Mouse (Mus musculus) kidney, embryonic 16.5 days (tissue): ENCODE measurements around the gene Rpe. TPM values are rescaled to one million over a fixed set of nuclear protein-coding genes. Genes with fewer than 3 reads are reported as not detected.
A peak's percentile ranks its signal among the peaks of the same experiment; 100 is the strongest.
"Not testable (repeated sequence)": the region's sequence is repeated elsewhere in the genome, so short reads cannot be mapped to it uniquely, and the experiment has no call there.

Source experiments
- ATAC-seq: fragments of 200-750 bp; cut with Nextera tagmentation; 2 replicates; pipeline ENCODE4 v1.8.0; 2017; ENCODE audit warnings: moderate TSS enrichment; ENCODE audit not compliant: low FRiP score, low TSS enrichment
- H3K27ac ChIP-seq: fragments of 300-500 bp; sonication (generic); 2 replicates; pipeline ENCODE4 v1.5.1; 2014; ENCODE audit warnings: low read length
- H3K27me3 ChIP-seq: fragments of 300-500 bp; sonication (generic); 2 replicates; pipeline ENCODE4 v1.6.1; 2014; ENCODE audit warnings: low read length, control low read depth, mixed read lengths; ENCODE audit not compliant: insufficient read depth
- H3K36me3 ChIP-seq: fragments of 300-500 bp; sonication (generic); 2 replicates; pipeline ENCODE4 v1.6.1; 2014; ENCODE audit warnings: low read length, control low read depth, mixed read lengths; ENCODE audit not compliant: insufficient read depth
- H3K4me1 ChIP-seq: fragments of 300-500 bp; sonication (generic); 2 replicates; pipeline ENCODE4 v1.6.1; 2014; ENCODE audit warnings: low read length, control low read depth, mixed read lengths; ENCODE audit not compliant: insufficient read depth
- H3K4me2 ChIP-seq: fragments of 300-500 bp; sonication (generic); replicated peaks from 2 replicates; pipeline ENCODE4 v1.6.1; 2014; ENCODE audit warnings: low read depth, low read length
- H3K4me3 ChIP-seq: fragments of 300-500 bp; sonication (generic); 2 replicates; pipeline ENCODE4 v1.5.1; 2014; ENCODE audit warnings: mild to moderate bottlenecking, low read length
- H3K9ac ChIP-seq: fragments of 300-500 bp; sonication (generic); replicated peaks from 2 replicates; pipeline ENCODE4 v1.6.1; 2014; ENCODE audit warnings: low read length
- H3K9me3 ChIP-seq: fragments of 300-500 bp; sonication (generic); 2 replicates; pipeline ENCODE4 v1.6.1; 2016; ENCODE audit warnings: low read length, control low read depth
- WGBS: fragments of 180-500 bp; shearing (Covaris S2); extraction: QIAGEN DNeasy Blood & Tissue Kit; methylation state at CpG from one replicate; pipeline ENCODE4 v1.1.7; 2014; 5-methylcytosine and 5-hydroxymethylcytosine counted together
- polyA plus RNA-seq: library from polyadenylated mRNA; unstranded; fragments of >200 nt; fragmentation: Nextera tagmentation; extraction: Ambion mirVana; gene quantifications from 2 replicates; pipeline ENCODE4 v1.2.1, GENCODE M21; 2015

Gene Rpe
- polyA plus RNA-seq, 1 experiment from 2014 or later = 45.4 TPM

- WGBS = 81% methylated on average over 8 of the region's 8 CpGs
- Histone ChIP-seq H3K4me1 (no peaks in the 10 kb centered on the region), H3K36me3 (no peaks in the 10 kb centered on the region), H3K27ac (no peak overlapping the region), H3K9ac (no peak overlapping the region), H3K4me3 (no peak overlapping the region), H3K9me3 (no peaks in the 10 kb centered on the region), H3K4me2 (no peak overlapping the region), H3K27me3 (no peaks in the 10 kb centered on the region)
- ATAC-seq = no peak
These were observed 7.7 kb upstream of the Rpe start for GRCm38 (mm10) chr1:66692780-66693392.

GRCm38 (mm10) chr1:66694266-66694665 is 6.4 kb upstream of the Rpe start:
- no peaks in the 10 kb centered on the region for H3K9me3 ChIP-seq
- ATAC-seq = no peak
- no peaks in the 10 kb centered on the region for H3K27me3 ChIP-seq

DNA sequence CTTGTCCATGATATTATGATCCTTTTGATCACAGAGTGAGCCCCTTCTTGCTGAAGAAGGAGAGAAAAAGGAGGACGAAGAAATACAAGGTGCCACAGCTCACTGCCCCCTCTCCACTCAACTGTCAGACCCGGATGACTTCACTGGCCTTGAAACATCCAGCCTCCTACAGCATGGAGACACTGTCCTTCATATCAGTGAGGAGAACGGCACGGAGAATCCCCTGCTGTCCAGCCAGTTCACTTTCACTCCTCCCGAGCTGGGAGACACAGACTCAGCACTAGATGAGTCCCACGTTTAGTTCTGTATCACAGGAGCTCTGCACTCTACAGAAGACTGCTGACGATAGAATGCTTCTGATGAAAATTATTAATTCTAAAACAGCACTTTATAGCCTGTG is 5.3 kb upstream of the Rpe start:
- Histone ChIP-seq H3K27ac (no peak overlapping the region), H3K4me2 (no peak overlapping the region), H3K27me3 (no peaks in the 10 kb centered on the region), H3K9ac (no peak overlapping the region), H3K4me1 (0 out of 2 replicates have a peak, but pooled peaks cover 3% of the 10 kb centered on the region), H3K9me3 (no peaks in the 10 kb centered on the region), H3K36me3 (no peaks in the 10 kb centered on the region), H3K4me3 (no peak overlapping the region)
- no peak for ATAC-seq
- 64% methylated on average over 7 of the region's 7 CpGs for WGBS

More at GRCm38 (mm10) chr1:66694266-66694665, 6.4 kb upstream of the Rpe start:
- no peaks in the 10 kb centered on the region for H3K36me3 ChIP-seq
- no peaks in the 10 kb centered on the region for H3K4me1 ChIP-seq
- H3K27ac ChIP-seq = no peak overlapping the region
- no peak overlapping the region for H3K4me2 ChIP-seq
- 71% methylated on average over 5 of the region's 5 CpGs for WGBS
- H3K4me3 ChIP-seq = no peak overlapping the region
- no peak overlapping the region for H3K9ac ChIP-seq

DNA sequence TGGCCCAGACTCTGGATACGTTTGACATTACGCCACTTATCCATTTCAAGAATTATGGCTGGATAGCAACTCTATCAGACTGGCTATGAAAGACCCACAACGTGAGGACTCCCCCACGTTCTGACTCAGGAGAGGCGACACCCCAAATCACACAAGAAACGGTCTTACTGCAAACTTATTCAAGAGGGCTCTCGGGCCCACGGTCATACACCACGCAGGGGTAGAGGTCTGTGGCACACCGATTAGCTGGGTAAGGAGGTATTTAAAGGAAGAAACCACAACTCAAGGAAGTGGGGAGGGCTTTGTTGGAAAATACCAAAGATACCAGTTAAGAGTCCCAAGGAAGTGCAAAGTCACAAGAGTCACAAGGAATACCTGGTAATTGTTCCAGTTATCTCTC is 1.0 kb upstream of the Rpe start:
- not testable (repeated sequence) for H3K9ac ChIP-seq, H3K36me3 ChIP-seq, H3K27ac ChIP-seq, H3K9me3 ChIP-seq, ATAC-seq, H3K4me3 ChIP-seq, H3K27me3 ChIP-seq, H3K4me2 ChIP-seq
- WGBS = 86% methylated on average over 10 of the region's 10 CpGs
- peaks cover 16% of the 10 kb centered on the region for H3K4me1 ChIP-seq

- ATAC-seq = peak; percentile 53; the same call in 1 of the 2 replicates
- WGBS = 46% methylated on average over 5 of the region's 5 CpGs
These were observed 410 bp upstream of the Rpe start for GRCm38 (mm10) chr1:66700149-66700692.

DNA sequence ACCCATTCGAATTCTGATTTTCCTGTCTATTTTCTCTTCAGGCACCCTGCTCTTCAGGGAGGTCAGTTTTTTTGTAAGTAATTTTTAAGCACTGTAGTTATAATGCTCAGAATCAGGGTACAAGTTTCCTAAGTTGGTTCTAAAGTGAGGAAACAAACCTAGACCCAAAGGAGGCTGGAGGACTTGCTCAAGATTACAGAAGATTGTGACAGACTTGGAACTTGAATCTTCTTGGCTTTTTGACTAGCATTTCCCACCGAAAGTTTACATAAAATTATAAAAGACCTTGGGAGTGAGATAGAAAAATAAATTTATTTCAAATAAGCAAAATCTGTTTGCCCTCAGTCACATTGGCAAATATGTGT is 927 bp downstream of the Rpe start:
- Histone ChIP-seq H3K4me2 (peak overlapping the region; percentile 71), H3K4me1 (peaks cover 16% of the 10 kb centered on the region), H3K27me3 (no peaks in the 10 kb centered on the region), H3K27ac (no peak overlapping the region; the same call in 1 of the 2 replicates), H3K36me3 (peaks cover 3% of the 10 kb centered on the region; the same call in 1 of the 2 replicates), H3K9me3 (no peaks in the 10 kb centered on the region), H3K9ac (peak overlapping the region; percentile 87), H3K4me3 (peak overlapping the region; percentile 93)
- ATAC-seq = no peak
- WGBS = 27% methylated on average over 2 of the region's 2 CpGs

More at GRCm38 (mm10) chr1:66700149-66700692, 410 bp upstream of the Rpe start:
- Histone ChIP-seq H3K36me3 (no peaks in the 10 kb centered on the region), H3K27me3 (no peaks in the 10 kb centered on the region), H3K9me3 (no peaks in the 10 kb centered on the region), H3K9ac (no peak overlapping the region; the same call in 1 of the 2 replicates), H3K4me3 (peak overlapping the region; percentile 93), H3K27ac (no peak overlapping the region), H3K4me1 (peaks cover 16% of the 10 kb centered on the region), H3K4me2 (peak overlapping the region; percentile 71)

DNA sequence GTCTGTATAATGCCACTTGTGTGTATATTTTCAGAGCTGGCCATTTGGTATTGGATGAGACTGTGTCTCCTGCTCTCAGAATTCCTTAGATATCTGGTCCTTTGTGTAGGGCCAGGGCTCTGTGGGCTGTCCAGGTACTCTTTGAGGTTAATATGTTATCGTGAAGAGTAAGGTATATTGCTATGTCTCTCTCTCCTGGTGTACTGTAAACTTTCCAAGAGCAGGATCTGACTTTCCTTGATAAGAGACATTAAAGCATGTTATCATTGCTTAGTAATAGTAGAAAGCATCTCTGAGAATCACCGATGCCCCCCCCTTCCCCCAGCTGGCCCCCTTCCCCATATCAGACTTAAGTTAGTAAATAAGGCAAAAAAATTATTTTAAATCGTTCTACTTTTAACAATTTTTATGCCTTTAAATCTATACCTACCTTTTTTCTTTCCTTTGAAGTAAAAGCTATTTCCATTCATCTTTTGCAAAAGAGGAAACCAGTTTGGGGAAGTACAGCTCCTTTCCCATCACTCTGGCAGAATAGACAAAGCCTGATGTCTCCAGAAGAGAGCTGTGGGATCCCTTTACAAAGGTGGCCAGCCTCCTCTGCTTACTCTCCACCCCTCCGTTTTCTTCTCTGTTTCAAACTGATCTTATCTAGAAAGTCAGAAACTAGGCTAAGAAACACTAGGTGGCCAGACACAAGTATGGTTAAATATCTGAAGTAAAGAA is 2.2 kb downstream of the Rpe start:
- H3K36me3 ChIP-seq = peaks cover 11% of the 10 kb centered on the region; the same call in 1 of the 2 replicates
- peaks cover 16% of the 10 kb centered on the region for H3K4me1 ChIP-seq
- H3K9ac ChIP-seq = no peak overlapping the region
- no peak overlapping the region for H3K4me3 ChIP-seq
- H3K27me3 ChIP-seq = no peaks in the 10 kb centered on the region
- H3K27ac ChIP-seq = no peak overlapping the region
- no peak for ATAC-seq
- no peak overlapping the region for H3K4me2 ChIP-seq
- 86% methylated on average over 4 of the region's 4 CpGs for WGBS
- no peaks in the 10 kb centered on the region for H3K9me3 ChIP-seq

DNA sequence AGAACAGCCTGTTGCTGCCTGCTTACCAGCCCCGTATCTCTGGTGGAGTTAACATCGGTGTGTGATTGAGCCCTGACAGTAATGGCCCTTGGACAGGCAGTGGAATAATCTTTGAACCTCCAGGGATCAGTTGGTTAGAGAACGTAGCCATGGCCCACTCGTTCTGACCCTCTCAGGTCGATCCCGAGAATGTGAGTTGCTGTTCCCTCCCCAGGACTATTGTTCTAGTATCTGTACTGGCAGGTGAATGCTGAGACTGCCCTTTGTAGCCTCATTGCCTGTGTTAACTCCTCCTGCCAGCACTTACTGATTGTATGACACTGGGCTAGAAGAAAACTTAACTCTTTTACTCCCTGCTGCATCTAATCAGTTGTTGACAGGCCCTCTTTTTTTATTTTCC is 3.9 kb downstream of the Rpe start:
- H3K9ac ChIP-seq = no peak overlapping the region
- peaks cover 16% of the 10 kb centered on the region for H3K4me1 ChIP-seq
- H3K4me2 ChIP-seq = no peak overlapping the region
- H3K27me3 ChIP-seq = no peaks in the 10 kb centered on the region
- no peak overlapping the region for H3K27ac ChIP-seq
- peaks cover 11% of the 10 kb centered on the region; the same call in 1 of the 2 replicates for H3K36me3 ChIP-seq
- H3K9me3 ChIP-seq = no peaks in the 10 kb centered on the region
- ATAC-seq = no peak
- 45% methylated on average over 6 of the region's 6 CpGs for WGBS
- no peak overlapping the region for H3K4me3 ChIP-seq

DNA sequence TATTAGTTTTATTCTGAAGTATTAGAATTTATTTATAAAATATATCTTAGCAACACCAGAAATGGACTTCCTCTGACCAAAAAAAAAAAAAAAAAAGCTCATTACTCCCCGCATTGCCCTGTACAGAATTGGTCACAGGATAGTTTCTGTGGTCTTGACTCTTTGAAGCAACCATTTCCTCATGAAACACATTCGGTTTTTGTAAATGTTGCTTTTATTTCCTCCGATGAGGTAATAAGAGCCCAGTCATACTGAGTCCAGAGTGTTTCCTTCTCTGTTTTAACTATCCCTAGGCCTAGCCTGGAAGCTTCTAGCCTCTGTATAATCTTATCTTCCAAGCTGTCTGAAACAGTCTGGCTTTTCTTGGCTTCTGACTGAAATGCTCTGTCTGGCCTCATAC is 12.2 kb downstream of the Rpe start:
- H3K27me3 ChIP-seq = no peaks in the 10 kb centered on the region
- no peak for ATAC-seq
- 94% methylated on average over 3 of the region's 3 CpGs for WGBS

DNA sequence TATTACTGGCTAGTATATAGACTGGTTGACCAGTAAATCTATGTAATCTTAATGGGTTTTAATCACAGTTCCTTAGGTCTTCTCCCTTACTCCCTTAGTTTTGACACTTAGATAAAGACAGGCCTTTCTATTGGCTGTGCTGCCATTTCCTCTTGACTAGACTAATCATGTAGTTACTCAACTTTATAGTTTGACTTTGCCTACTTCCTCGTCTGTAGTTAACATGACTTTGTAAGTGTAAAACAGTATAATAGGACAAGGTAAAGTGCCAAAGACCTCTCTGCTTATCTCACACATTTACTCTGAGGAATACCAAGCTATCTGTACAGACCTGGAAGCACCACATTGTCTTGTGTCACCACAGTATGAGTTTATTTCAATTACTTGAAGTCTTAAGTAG is 29.9 kb downstream of the Rpe start:
- H3K36me3 ChIP-seq = peaks cover 17% of the 10 kb centered on the region
- no peak overlapping the region for H3K9ac ChIP-seq
- no peak overlapping the region for H3K4me2 ChIP-seq
- no peaks in the 10 kb centered on the region for H3K27me3 ChIP-seq
- no peaks in the 10 kb centered on the region for H3K9me3 ChIP-seq
- no peak overlapping the region for H3K27ac ChIP-seq
- no peaks in the 10 kb centered on the region for H3K4me1 ChIP-seq
- 80% methylated on average over 1 of the region's 1 CpGs for WGBS
- no peak for ATAC-seq
- H3K4me3 ChIP-seq = no peak overlapping the region

More for the DNA sequence above, 12.2 kb downstream of the Rpe start:
- Histone ChIP-seq H3K4me3 (no peak overlapping the region), H3K4me1 (no peaks in the 10 kb centered on the region), H3K27ac (no peak overlapping the region), H3K9me3 (no peaks in the 10 kb centered on the region), H3K9ac (no peak overlapping the region), H3K4me2 (no peak overlapping the region), H3K36me3 (peaks cover 17% of the 10 kb centered on the region)
